Mouse (Mus musculus): ENCODE measurements at regions not wholly inside any gene's neighbourhood (a gene's known extent, or its start where the extent isn't known, plus 50 kb on each side); places are given as distances from the start of the nearest gene placed in this dataset.
"Not testable (repeated sequence)": the region's sequence is repeated elsewhere in the genome, so short reads cannot be mapped to it uniquely, and the experiment has no call there.

DNA sequence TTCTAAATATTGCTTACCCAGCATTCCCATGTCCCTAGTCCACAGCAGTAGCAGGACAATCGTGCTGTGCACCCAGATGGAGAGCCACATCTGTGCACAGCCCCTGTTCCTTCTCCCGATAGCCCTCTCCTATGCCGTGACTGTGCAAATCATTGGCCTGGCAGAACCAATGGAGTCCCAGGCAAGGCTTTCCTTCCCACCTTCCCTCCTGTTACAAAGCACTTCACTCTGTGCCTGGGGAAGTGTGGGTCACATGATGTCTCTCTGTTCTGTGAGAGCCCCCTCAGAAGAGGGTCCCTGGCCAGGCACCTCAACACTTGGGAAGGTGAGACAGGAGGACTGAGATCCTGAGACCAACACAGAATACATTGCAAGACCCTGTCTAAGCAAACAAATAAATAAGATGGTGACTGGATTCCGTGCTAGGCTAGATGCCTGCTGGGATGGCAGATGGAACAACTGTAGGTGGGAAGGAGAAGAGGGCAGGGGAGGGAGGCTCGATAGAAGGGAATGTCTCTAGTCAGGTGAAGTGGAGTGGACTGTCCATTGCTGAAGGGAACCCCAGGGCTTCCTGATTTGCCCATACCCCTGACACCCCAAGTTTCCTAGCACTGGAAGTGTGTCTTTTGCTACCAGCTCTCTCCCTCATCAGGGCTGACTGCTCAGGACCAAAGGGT lies 73.5 kb downstream of the Rassf10 start:
- Histone ChIP-seq H3K4me3 (replicated peaks; ENCODE audit: low read depth, low read length) (no peak overlapping the region), H3K9me3 (replicated peaks; ENCODE audit: low read length) (no peaks in the 10 kb centered on the region), H3K4me1 (replicated peaks; ENCODE audit: insufficient read depth, low read length) (no peaks in the 10 kb centered on the region), H3K9ac (ENCODE audit: low read depth, low read length) (no peak overlapping the region), H3K36me3 (ENCODE audit: insufficient read depth, low read length) (no peaks in the 10 kb centered on the region), H3K27ac (no peak overlapping the region), H3K27me3 (ENCODE audit: insufficient read depth, low read length) (no peaks in the 10 kb centered on the region), H3K4me2 (ENCODE audit: low read length) (no peak overlapping the region)
- no peak for DNase-seq (ENCODE audit: low spot score)
- no peak for ATAC-seq (replicated peaks; ENCODE audit: low FRiP score, low read depth)
- WGBS = 70% methylated on average over 5 of the region's 5 CpGs
- TF ChIP-seq CTCF (IDR thresholded peaks at IDR 0.05; ENCODE audit: low read depth) = no peak

DNA sequence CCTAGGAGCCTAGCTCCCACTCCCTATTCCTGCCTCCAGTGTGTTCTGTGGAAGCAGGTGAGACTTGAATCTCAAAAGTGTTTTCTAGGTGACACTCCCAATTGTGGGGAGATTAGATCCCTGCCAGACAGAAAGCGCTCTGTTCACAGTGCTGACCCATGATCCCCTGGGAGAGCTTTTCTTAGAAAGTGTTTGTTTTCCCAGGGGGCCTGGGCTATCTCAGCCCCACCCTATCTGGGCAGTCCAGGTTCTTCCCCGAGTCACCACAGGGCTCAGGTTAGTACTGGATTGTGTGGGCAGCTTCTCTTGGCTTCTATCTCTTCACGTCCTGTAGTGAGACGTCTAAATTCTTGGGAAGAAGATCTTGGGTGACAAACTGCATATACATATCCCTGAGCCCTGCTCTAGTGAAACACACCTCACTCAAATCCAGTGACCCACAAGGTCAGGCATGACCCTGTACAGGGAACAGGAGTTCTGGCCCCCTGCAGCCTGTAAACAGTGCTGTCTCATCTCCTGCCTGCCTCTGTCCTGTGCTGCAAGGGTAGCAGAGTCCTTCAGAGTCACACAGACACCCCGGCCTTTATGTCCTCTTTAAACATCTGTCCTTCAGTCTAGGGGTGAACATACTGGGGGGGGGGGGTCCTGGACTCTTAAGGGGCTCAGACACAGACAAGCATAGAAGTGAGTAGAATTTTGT lies 76.4 kb downstream of the Rassf10 start:
- Histone ChIP-seq H3K9ac (ENCODE audit: low read depth, low read length) (no peak overlapping the region), H3K27me3 (ENCODE audit: insufficient read depth, low read length) (no peaks in the 10 kb centered on the region), H3K4me2 (ENCODE audit: low read length) (no peak overlapping the region), H3K36me3 (ENCODE audit: insufficient read depth, low read length) (no peaks in the 10 kb centered on the region), H3K4me3 (replicated peaks; ENCODE audit: low read depth, low read length) (no peak overlapping the region), H3K27ac (no peak overlapping the region), H3K9me3 (replicated peaks; ENCODE audit: low read length) (no peaks in the 10 kb centered on the region), H3K4me1 (replicated peaks; ENCODE audit: insufficient read depth, low read length) (no peaks in the 10 kb centered on the region)
- no peak for DNase-seq (ENCODE audit: low spot score)
- no peak for ATAC-seq (replicated peaks; ENCODE audit: low FRiP score, low read depth)
- no peak for TF ChIP-seq CTCF (IDR thresholded peaks at IDR 0.05; ENCODE audit: low read depth)
- WGBS = 49% methylated on average over 5 of the region's 5 CpGs

DNA sequence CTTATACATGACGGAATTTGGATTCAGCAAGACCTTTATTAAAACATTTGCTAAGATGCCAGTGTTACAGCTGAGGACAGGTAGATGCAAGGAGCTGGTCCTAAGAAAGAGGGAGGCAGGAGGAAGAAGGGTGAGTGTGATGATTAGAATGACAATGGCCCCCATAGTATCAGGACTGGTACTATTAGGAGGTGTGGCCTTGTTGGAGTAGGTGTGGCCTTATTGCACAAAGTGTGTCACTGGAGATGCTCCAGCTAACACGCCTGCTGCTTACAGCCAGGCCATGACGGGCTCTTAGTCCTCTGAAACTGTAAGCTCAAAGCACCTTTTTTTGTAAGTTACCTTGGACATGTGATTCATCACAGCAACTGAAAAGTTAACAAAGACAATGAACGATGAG lies 82.0 kb downstream of the Rassf10 start:
- ATAC-seq (replicated peaks; ENCODE audit: low FRiP score, low read depth) (no peak), DNase-seq (ENCODE audit: low spot score) (no peak)
- H3K4me2 ChIP-seq (ENCODE audit: low read length) = no peak overlapping the region
- H3K9ac ChIP-seq (ENCODE audit: low read depth, low read length) = no peak overlapping the region
- no peak overlapping the region for H3K27ac ChIP-seq
- 88% methylated on average over 4 of the region's 4 CpGs for WGBS
- no peaks in the 10 kb centered on the region for H3K9me3 ChIP-seq (replicated peaks; ENCODE audit: low read length)
- no peaks in the 10 kb centered on the region for H3K27me3 ChIP-seq (ENCODE audit: insufficient read depth, low read length)
- no peaks in the 10 kb centered on the region for H3K4me1 ChIP-seq (replicated peaks; ENCODE audit: insufficient read depth, low read length)
- H3K36me3 ChIP-seq (ENCODE audit: insufficient read depth, low read length) = no peaks in the 10 kb centered on the region
- no peak for TF ChIP-seq CTCF (IDR thresholded peaks at IDR 0.05; ENCODE audit: low read depth)
- no peak overlapping the region for H3K4me3 ChIP-seq (replicated peaks; ENCODE audit: low read depth, low read length)

DNA sequence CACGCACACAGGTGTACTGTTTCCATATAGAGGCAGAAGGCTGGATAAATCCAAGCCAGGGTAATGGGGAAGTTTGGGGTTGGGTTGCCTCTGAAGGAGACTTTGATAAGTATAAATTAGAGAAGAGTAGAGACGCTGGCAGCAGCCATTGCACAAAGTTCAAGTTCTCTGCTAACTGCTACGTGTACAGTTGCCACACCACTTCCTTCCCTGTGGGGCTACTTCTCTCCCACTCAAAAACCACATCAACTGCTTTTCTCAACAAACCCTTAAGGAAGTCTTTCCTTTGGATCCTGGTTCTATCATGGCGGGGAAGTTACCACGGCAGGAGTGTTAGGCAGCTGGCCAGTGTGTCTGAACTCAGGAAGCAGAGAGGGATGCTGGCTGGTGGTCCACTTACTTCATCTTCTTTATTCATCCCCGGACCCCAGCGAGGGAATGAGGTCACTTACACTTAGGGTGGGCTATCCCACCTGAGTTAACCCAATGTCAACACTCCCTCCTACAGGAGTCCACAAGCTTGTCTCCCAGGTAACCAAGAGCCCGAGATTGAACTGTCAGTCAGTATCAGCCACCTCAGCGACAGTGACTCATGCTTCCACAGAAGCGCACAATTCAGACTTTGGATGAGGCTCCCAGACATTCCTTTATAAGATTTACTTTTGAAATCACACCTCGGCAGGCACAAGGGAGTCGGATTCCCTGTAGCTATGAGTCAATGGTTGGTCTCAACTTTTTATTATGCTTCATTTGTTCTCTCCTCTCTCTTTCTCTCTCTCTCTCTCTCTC lies 84.3 kb downstream of the Rassf10 start:
- Histone ChIP-seq H3K4me2 (ENCODE audit: low read length) (no peak overlapping the region), H3K27ac (no peak overlapping the region), H3K4me3 (replicated peaks; ENCODE audit: low read depth, low read length) (no peak overlapping the region), H3K9me3 (replicated peaks; ENCODE audit: low read length) (no peaks in the 10 kb centered on the region), H3K27me3 (ENCODE audit: insufficient read depth, low read length) (no peaks in the 10 kb centered on the region), H3K36me3 (ENCODE audit: insufficient read depth, low read length) (no peaks in the 10 kb centered on the region), H3K9ac (ENCODE audit: low read depth, low read length) (no peak overlapping the region), H3K4me1 (replicated peaks; ENCODE audit: insufficient read depth, low read length) (no peaks in the 10 kb centered on the region)
- WGBS = 71% methylated on average over 12 of the region's 12 CpGs
- ATAC-seq (replicated peaks; ENCODE audit: low FRiP score, low read depth) = no peak
- no peak for DNase-seq (ENCODE audit: low spot score)
- TF ChIP-seq CTCF (IDR thresholded peaks at IDR 0.05; ENCODE audit: low read depth) = no peak

DNA sequence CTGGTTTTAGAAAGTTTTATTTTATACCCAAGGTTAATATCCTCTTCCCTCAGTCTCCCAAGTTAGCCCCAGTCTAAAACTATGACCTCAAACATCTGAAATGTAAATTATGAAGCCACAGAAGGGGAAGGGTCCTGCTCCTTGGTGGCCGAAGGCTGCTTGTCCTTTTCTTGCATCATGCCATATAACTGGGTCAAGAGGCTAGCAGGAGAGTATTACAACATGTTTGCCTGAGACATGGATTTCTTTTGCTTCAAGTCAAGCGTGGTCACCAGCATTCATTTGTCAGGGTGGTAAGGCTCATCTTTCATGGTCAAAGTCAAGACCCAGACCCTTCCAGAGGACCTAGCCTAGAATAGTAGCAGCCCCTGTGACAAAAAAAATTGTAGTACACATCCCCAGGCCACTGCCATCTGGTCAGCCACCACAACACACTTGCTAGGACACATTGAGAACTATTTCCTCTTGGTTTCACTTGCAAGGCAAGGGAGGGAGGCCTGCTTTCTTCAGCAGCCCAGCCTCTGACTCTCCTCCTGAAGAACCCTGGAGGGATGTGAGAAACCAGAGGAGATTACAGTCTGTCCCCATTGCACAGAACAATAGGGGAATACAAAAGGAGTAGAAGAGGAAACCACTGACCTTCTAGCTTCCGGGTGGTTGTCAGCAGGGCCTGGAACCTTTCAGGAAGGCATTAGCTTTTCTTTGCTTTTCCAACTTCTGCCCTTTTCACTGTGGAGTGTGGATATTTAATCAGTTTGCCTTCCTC lies 85.3 kb downstream of the Rassf10 start:
- no peaks in the 10 kb centered on the region for H3K4me1 ChIP-seq (replicated peaks; ENCODE audit: insufficient read depth, low read length)
- no peak for ATAC-seq (replicated peaks; ENCODE audit: low FRiP score, low read depth)
- no peak overlapping the region for H3K4me2 ChIP-seq (ENCODE audit: low read length)
- 68% methylated on average over 3 of the region's 3 CpGs for WGBS
- no peak for DNase-seq (ENCODE audit: low spot score)
- H3K36me3 ChIP-seq (ENCODE audit: insufficient read depth, low read length) = no peaks in the 10 kb centered on the region
- H3K9me3 ChIP-seq (replicated peaks; ENCODE audit: low read length) = no peaks in the 10 kb centered on the region
- H3K27ac ChIP-seq = no peak overlapping the region
- no peak overlapping the region for H3K4me3 ChIP-seq (replicated peaks; ENCODE audit: low read depth, low read length)
- no peaks in the 10 kb centered on the region for H3K27me3 ChIP-seq (ENCODE audit: insufficient read depth, low read length)
- H3K9ac ChIP-seq (ENCODE audit: low read depth, low read length) = no peak overlapping the region
- no peak for TF ChIP-seq CTCF (IDR thresholded peaks at IDR 0.05; ENCODE audit: low read depth)

DNA sequence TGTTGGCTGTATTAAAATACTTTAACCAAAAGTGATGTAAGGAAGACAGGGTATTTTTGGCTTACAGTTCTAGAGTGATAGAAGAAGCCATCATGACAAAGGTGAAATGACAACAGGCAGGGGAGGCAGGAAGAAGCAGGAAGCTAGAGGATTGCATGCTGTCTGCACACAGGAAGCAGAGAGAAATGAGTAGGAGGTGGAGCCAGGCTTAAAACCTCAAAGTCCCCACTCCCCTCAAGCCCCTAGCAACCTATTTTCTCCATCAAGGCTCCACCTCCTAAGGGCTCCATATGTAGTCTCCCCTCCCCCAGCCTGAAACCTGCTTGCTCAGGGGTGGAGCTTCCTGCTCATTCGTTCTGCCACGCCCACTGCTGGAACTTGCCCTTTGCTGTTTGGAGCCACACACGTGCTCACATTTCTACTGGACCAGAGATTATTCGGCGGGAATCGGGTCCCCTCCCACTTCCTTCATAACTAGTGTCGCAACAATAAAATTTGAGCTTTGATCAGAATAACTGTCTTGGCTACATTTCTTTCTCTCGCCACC lies 91.9 kb downstream of the Rassf10 start:
- not testable (repeated sequence) for H3K36me3 ChIP-seq (ENCODE audit: insufficient read depth, low read length); H3K4me1 ChIP-seq (replicated peaks; ENCODE audit: insufficient read depth, low read length); H3K4me3 ChIP-seq (replicated peaks; ENCODE audit: low read depth, low read length); H3K27me3 ChIP-seq (ENCODE audit: insufficient read depth, low read length); ATAC-seq (replicated peaks; ENCODE audit: low FRiP score, low read depth); H3K9ac ChIP-seq (ENCODE audit: low read depth, low read length); DNase-seq (ENCODE audit: low spot score); H3K4me2 ChIP-seq (ENCODE audit: low read length); H3K27ac ChIP-seq; H3K9me3 ChIP-seq (replicated peaks; ENCODE audit: low read length)
- 61% methylated on average over 7 of the region's 8 CpGs for WGBS

Measured in kidney, postnatal 0 days (tissue).